Mouse (Mus musculus) kidney, postnatal 25 days (tissue): ENCODE results near the gene Ap4e1.
"Not testable (repeated sequence)": the region's sequence is repeated elsewhere in the genome, so short reads cannot be mapped to it uniquely, and the experiment has no call there.

Source experiments
- DNase-seq, 2 experiments: peaks; one replicate each; pipeline ENCODE4 v3.0.0; 2021; ENCODE audit warnings: mixed read lengths in 2 of 2

Ap4e1 gene

DNA sequence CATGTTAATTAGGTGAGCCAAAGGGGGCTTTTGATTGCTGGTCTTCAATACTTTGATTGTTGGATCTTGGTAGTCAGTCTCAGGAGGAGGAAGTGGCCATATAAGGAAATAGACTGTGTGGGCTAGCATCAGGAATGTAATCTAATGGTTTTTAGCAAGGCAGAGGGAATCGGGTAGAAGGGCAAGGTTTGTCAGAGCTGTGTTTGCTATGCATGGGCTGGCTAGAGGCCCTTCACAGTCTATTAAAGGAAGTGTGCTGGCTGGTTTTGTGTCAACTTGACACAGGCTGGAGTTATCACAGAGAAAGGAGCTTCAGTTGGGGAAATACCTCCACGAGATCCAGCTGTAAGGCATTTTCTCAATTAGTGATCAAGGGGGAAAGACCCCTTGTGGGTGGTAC is 70.5 kb downstream of the Ap4e1 start:
- DNase-seq, result not testable (repeated sequence)

DNA sequence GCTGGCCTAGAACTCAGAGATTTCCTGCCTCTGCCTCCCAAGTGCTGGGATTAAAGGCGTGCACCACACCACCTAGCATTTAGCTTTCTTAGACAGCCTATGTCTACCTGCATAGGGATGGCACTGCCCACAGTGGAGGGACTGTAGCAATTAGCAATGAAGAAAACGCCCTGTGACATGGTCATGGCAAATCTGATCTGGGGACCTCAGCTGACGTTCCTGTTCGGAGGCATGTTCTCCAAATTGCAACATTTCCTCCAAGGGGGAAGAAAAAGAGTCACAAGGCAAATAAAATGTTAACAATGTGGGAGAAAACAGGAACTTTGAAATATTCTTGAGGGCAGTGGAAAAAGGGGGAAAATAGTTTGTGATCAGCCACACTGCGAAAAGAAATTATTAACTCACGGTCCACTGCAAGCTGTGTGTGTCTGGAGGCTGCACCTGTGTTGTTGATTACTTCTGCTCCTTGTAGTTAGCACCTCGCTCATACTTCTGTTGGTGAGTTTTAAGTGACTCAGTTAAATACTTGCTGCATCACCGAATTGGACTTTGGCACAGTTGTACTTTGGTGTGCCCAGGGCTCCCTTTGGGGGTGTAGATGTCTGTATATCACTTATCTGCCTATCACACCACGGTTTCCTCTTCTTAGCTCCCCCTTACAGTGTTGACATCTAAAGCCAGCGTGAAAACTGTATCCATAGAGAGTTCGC is 71.5 kb downstream of the Ap4e1 start:
- peak; percentile 57 to 81 for DNase-seq

DNA sequence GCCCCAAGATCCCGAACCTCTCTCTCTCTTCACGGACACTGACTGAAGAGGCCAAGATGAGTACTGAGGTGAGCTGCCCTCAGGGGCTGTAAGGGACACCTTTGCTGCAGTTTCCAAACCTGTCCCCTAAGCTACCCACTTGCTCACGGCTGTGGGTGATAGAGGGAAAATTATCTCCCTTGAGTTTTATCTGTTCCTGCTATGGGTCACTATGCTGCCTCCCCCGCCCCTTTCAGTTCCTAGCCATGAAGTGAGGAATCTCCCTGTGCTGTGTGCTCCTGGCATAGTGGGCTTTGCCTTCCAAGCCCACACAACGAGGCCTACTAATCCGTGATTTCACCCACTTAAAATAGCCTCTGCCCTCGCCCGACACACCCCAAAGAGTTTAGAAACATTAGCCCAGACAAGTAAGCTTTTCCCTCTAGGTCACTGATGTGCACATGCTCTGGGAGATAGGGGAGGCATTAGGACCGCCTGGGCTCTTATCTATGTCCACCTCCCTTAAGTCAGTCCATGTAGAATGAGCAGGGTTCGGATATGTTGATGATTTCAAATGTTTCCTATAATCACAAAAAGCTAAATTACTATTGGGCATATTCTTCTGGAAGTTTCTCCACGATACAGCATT is 72.2 kb downstream of the Ap4e1 start:
- no peak for DNase-seq

DNA sequence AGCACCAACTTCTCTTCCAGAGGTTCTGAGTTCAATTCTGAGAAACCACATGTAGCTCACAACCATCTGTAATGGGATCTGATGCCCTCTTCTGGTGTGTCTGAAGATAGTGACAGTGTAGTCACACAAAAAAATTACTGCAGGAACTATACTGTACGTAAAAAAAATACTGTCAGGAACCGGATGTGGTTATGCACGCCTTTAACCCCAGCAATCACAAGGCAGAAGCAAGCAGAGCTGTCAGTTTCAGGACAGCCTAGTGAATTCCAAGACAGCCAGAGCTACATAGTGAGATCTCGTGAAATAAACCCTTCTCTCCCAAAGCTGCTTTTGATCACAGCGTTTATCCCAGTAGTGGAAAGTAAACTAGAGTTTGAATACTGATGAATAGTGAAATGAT is 77.7 kb downstream of the Ap4e1 start:
- no peak for DNase-seq

DNA sequence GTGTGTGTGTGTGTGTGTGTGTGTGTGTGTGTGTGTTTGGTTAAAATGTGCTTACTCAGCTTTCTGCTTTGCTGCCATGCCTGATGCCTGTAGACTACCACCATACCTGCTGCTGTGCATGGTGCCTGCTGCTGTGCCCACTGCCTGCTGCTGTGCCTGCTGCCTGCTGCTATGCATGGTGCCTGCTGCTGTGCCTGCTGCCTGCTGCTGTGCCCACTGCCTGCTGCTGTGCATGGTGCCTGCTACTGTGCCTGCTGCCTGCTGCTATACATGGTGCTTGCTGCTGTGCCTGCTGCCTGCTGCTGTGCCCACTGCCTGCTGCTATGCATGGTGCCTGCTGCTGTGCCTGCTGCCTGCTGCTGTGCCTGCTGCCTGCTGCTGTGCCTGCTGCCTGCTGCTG is 81.6 kb downstream of the Ap4e1 start:
- DNase-seq, result not testable (repeated sequence)

DNA sequence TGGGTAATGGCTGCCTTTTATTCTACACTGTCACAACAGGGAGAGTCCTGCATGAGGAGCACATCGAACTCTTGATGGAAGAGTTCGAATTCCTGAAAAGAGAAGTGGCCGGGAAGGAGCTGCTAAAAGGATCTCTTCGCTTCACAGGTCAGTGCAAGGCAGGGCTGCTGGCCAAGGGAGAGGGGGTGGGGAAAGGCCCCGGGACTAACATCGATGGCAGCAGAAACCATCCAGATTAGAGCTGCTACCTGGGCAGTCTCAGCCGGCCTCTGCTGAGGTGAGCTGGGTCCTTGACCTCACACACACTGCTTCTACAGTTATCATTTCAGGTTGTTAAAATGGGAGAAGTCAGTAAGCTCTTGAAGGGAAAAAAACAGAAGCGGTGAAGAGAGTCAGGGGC is 83.5 kb downstream of the Ap4e1 start:
- DNase-seq, result peak in 1 of 2 experiments; percentile 19

DNA sequence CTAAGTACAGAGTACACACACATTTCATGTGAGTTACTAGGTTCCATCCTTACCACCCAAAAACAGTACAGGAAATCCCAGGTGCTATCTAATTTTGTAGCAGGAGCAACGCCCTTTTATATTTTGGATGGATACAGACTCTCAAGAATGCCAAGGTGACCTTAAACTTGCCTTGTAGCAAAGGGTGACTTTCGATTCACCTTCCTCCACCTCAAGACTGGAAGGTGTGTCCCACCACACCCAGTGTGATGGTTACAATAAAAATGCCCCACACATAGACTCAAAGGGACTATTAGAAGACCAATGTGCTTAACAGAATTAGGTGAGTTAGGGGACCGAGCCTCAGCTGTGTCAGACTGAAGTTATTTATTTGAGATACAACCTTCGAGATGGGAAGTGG is 100.5 kb downstream of the Ap4e1 start:
- DNase-seq, result no peak
